Mouse (Mus musculus): ENCODE data around the gene Ell2.

DNA sequence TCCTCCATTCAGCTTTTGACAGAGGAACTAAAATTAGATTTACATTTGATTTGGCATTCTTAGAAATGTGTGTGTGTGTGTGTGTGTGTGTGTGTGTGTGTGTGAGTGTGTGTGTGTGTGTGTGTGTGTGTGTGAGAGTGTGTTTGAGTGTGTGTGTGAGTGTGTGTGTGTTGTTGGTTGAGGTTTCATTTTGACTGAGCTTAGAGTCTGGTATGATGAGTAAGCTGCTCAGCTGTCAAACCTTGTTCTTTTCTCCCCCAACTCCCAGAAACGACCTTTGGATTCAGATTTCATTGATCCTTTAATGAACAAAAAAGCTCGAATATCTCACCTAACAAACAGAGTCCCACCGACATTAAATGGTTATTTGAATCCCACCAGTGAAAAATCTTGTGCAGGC lies 56.7 kb downstream of the Ell2 start:
- TF ChIP-seq POLR2A (IDR thresholded peaks at IDR 0.05; ENCODE audit: control insufficient read depth, low read depth, low read length) (no peak), CTCF (IDR thresholded peaks at IDR 0.05; ENCODE audit: control insufficient read depth, insufficient read depth, insufficient replicate concordance, low read depth, low read length) (no peak)
